ENCODE assay signal across 15 mouse cellular contexts in the genomic region with DNA sequence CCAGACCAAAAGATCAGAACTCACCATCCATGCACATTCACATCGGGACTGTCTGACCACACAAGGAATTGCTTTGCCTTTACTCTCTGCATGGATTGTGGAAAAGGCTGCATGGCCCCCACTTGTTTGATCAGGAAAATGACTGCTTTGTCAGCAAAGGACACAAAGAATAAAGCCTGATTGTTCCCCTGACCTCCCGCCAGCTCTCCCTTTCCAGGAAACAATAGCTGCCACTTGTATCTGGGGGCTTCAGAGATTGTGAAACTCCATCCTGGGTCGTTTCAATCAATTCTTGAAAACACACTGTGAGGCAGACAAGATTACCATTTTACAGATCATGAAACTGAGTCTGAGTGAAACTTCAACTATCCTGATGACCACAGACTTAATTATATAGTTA.
"Had no signal": no experiment of that assay in that cellular context is flagged by ENCODE, and none has a peak within 500 bp of the region (broad histone marks: within the 10 kb centered on the region; RNA-seq: fewer than 3 reads in every experiment).

No protein-coding gene starts in this region.

- H3K4me3 ChIP-seq: kidney, embryonic 15.5 days; liver, embryonic 13.5 days; stomach, embryonic 15.5 days had no signal

- H3K36me3 ChIP-seq: kidney, embryonic 15.5 days; liver, embryonic 13.5 days; stomach, embryonic 15.5 days had no signal

- H3K4me2 ChIP-seq: kidney, embryonic 15.5 days; liver, embryonic 13.5 days; midbrain, embryonic 11.5 days; stomach, embryonic 15.5 days had no signal

- H3K27ac ChIP-seq: kidney, embryonic 15.5 days; liver, embryonic 13.5 days; stomach, embryonic 15.5 days had no signal

- H3K27me3 ChIP-seq: kidney, embryonic 15.5 days; liver, embryonic 13.5 days; stomach, embryonic 15.5 days had no signal

- H3K9me3 ChIP-seq: kidney, embryonic 15.5 days; liver, embryonic 13.5 days; stomach, embryonic 15.5 days had no signal

- H3K9ac ChIP-seq: kidney, embryonic 15.5 days; liver, embryonic 13.5 days; stomach, embryonic 15.5 days had no signal

- H3K4me1 ChIP-seq: kidney, embryonic 15.5 days; liver, embryonic 13.5 days; stomach, embryonic 15.5 days had no signal

- DNase-seq: kidney, adult 8-10 months; kidney, postnatal 10 days; kidney, postnatal 36 days; liver, embryonic 13.5 days; lung, adult 2 months; lung, postnatal 14 days; lung, postnatal 4 days; midbrain, embryonic 14.5 days; right cerebral cortex, postnatal 25 days; spleen, adult 18-20 months; thymus, adult 18-20 months; thymus, postnatal 36 days had no signal
